Mouse (Mus musculus) frontal cortex, postnatal 14 days (tissue): ENCODE measurements around the gene Zfp185.

ENCODE experiments used
- DNase-seq, 2 experiments: peaks; one replicate each; pipeline ENCODE4 v3.0.0; 2022; ENCODE audit warnings: low spot score in 2 of 2

Zfp185 gene

DNA sequence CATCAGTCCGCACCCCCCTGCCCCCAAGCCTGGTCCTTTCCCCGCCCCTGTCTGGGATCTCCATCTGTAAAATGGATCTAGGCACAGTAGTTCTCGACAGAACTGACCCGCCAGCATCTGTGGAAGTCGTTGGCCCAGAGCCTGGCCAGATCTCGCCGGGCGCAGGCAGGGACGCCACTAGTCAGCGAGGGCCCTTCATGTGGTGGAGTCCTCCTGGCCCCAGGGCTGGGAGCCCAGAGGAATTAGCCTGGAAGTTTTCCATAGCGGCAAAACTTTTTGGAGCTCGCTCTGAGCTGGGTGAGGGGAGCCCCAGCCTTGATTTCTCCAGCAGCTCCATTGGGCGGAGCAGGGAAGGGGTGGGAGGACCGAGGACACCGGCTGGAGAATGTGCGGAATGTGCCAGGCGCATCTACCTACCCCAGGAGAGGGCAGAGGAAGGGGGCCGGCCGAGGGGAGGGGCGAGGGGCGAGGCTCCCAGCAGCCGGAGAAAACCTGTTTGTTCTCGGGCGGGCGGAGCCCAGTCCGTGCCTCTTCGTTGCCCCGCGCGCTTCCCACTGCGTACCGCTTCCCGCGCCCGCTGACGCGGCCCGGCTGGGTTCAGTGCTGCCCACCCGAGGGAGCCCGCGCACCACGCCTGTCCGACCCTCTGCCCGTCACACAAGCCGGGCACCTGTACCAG, at the start of gene Zfp185:
TSS of gene Zfp185 (plus strand) at position 499 of the 679 bp plus-strand sequence.
- DNase-seq = no peak

- DNase-seq = no peak
These were observed 33.7 kb upstream of the Zfp185 start for GRCm38 (mm10) chrX:72953464-72953863.

GRCm38 (mm10) chrX:72956486-72956885, 30.7 kb upstream of the Zfp185 start:
- no peak for DNase-seq

- no peak for DNase-seq
These were observed 26.7 kb upstream of the Zfp185 start for GRCm38 (mm10) chrX:72960431-72960830.

- DNase-seq = no peak
These were observed 25.6 kb upstream of the Zfp185 start for GRCm38 (mm10) chrX:72961511-72961910.

- DNase-seq = no peak
These were observed 24.4 kb upstream of the Zfp185 start for GRCm38 (mm10) chrX:72962743-72963142.

DNA sequence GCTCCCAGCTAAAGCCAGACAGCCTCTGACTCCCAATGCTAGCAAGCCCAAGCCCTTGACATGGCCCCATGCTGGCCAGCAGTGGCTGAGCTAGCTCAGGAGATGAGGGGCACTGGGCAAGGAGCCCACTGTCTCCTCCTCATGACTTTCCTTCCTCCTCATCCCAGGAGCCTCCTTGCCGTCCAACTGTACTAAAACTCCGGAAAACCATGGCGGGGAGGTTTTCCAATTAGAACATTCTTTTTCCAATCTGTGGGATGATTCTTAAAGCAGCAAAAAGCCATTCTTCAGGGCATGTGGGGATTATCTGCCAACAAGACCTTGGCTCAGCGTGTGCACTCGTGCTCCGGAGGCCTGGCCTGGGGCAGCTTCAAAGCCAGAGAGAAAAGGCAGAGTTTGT, 4.3 kb upstream of the Zfp185 start:
- no peak for DNase-seq

- DNase-seq = no peak
These were observed 1.5 kb upstream of the Zfp185 start for GRCm38 (mm10) chrX:72985607-72986006.

GRCm38 (mm10) chrX:72987520-72987905, 374 bp downstream of the Zfp185 start:
- DNase-seq = no peak

GRCm38 (mm10) chrX:72988431-72988830, 1.3 kb downstream of the Zfp185 start:
- no peak for DNase-seq

- no peak for DNase-seq
These were observed 3.4 kb downstream of the Zfp185 start for GRCm38 (mm10) chrX:72990581-72990980.

DNA sequence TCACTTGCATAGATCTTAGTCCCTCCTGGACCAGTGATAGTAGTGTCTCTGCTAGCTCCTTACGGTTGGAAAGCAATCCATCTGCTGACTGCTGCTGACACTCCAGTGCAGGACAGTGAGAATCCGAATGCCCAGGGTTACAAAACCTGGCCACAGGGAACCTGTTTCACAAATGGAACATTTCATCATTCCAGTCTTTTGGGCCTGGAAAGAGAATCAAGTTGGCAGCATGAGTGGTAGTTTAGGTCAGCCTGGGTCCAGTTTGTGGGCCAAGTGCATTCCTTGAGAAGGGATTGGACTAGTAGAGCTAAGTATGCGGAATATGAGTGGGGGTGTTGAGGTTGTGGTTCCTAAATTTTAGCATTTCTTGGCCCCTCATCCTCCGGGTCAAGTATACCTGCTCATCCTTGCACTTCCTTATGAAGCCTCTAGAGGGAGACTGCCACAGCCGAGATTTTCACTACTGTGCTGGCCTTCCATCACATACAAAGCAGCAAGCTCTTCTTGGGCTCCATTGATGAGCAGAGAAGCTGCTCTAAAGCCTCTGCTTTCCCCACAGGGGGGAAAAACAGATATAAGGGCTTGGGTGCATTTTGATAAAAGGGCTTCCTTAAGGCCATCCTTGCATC, 5.3 kb downstream of the Zfp185 start:
- DNase-seq = no peak

- DNase-seq = no peak
These were observed 8.4 kb downstream of the Zfp185 start for GRCm38 (mm10) chrX:72995542-72995941.

DNA sequence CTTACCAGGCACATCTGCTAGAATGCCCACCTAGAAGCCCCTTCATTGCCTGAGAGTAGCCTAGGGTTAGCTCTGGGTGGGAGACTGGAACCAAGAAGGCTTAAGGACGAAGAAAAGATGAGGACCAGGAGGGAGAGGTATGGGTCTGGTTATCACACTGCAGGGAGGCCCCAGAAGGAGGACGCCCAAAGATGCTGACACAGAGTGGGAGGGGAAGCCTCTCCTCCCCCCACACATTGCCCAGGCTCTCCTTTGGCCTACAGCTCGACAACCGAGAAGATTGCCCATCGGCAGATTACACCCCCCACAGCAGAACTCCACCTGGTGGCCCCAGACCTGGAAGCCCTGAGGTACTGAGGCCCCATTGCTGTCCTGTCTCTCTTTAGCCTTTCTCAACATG, 16.0 kb downstream of the Zfp185 start:
- no peak for DNase-seq

GRCm38 (mm10) chrX:73005678-73006077, 18.5 kb downstream of the Zfp185 start:
- no peak for DNase-seq

DNA sequence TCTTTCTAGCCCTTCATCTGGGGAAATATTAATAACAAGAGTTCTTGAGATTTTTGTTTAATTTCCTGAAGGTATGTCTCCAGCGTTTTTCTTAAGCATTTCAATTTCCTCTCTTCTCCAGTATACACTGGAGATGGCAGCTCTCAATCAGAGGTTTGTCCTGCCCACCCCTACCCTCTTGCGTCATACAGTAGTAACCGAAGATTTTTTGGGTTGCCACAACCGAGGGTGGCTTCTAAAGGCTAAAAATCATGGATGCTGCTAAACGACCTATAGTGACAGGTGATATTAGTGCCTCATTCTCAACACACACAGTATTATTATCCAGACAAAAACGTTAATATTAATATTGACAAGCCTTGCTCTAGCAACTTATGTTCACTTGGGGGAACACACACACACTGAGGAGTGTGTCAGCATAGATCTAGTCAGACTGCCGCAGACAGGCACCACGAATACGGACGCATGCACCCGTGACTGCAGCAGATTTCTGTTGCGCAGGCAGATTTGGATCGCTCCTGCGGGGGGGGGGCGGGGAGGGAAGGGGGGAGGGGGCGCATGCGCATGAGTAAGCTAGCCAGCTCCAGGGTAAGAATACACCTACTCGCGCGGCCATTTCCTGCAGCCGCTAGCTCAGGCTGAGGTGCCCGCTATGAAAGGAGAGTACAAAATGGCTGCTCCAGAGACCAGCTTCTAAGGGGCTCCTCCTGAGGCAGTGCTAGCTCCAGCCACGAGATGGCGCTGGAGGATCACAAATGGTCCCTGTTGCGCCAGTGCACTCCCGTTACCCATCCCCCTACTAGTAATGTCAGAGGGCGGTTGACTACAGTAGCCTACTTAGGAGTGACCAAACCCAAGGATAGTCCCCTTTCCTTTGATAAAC, 20.7 kb downstream of the Zfp185 start:
- peak; percentile 88 to 89 for DNase-seq

DNA sequence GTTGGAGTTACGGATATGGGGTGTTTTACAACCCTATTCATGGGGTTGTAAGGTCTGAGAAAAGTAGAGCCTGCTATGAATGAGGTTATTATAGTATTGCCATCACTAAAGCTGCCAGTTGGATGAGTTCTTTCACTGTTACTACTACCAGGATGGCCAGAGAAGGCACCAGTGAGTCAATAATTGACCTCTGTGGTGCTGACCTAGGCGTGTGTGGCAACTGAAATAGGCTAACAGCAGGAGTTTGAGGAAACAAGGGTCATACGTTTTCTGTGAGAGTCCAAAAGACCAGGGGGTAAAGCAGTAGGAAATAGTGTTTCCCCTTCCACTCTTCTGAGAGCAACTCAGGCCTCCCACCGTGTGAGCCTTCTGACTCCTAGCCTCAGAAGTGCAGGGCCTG, 25.7 kb downstream of the Zfp185 start:
- no peak for DNase-seq

- no peak for DNase-seq
These were observed 49.9 kb downstream of the Zfp185 start, which contains the start of gene Pnma5 for GRCm38 (mm10) chrX:73037003-73037402. Gene Pnma5, minus strand, starts transcription at chrX:73037103.

GRCm38 (mm10) chrX:73038831-73039230, 51.7 kb downstream of the Zfp185 start:
- no peak for DNase-seq

DNA sequence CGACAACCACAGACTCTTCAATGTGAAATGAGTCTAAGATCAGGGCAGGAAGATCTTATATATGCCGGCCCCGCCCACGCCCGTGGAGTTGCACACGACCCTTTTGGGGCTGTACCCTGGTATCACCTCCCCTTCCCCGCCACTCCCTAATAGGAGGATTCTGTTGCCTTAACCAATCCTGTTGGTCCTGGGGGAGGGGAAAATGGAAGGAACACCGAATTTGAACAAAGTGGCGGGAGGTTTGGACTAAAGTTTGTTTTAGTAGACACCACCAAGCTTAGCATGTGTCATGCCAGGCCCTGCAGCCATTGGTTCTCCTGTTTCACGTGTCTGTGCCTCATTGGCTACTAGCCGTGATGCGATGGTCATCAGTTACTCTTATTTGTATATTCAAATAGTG, 52.5 kb downstream of the Zfp185 start:
- no peak for DNase-seq

DNA sequence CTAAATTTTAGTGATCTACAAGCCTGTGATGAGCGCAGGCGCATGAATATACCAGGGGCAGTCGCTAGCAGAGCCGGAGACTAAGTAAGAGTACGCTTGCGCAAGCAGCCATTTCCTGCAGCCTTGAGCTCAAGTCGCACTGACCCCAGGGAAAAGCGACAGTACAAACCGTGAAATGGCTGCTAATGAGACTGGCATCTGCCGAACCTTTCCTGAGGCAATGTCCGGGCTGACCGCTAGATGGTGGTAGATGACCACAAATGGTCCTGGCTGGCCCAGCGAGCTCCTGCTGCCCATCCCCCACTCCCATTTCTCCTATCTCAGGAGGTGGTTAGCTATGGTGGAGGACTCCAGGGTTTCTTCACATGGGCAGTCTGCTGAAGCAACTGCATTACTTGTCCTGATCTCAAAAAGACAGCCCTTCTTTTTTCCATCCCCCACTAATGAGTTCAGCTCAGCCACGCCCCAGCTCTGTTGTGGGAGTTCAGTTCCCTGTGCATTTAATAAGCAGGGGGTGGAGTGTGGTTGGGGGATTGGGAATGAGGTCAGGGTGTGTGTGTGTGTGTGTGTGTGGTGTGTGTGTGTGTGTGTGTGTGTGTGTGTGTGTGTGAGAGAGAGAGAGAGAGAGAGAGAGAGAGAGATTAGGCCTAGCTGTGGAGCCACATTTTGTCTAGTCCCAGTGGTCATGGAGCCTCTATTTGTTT, 66.9 kb downstream of the Zfp185 start:
- peak; percentile 87 to 90 for DNase-seq

GRCm38 (mm10) chrX:73061528-73061927, 74.4 kb downstream of the Zfp185 start:
- DNase-seq = no peak
